Mouse (Mus musculus) intestine, embryonic 14.5 days (tissue): ENCODE results near the gene Gimap4. TPM values are rescaled to one million over a fixed set of nuclear protein-coding genes. Genes with fewer than 3 reads are reported as not detected.

Source experiments
- ATAC-seq: fragments of 200-750 bp; cut with Nextera tagmentation; replicated peaks from 2 replicates; pipeline ENCODE4 v1.8.0; 2017; ENCODE audit warnings: low read depth, moderate number of reproducible peaks, moderate TSS enrichment, moderate library complexity; ENCODE audit not compliant: low FRiP score, low TSS enrichment
- DNase-seq: peaks from one replicate; pipeline ENCODE4 v3.0.0-alpha.2; 2018; ENCODE audit warnings: low spot score
- H3K27ac ChIP-seq: fragments of 300-500 bp; sonication (generic); 2 replicates; pipeline ENCODE4 v1.5.1; 2014; ENCODE audit warnings: low read depth, mild to moderate bottlenecking, control low read depth
- H3K27me3 ChIP-seq: fragments of 300-500 bp; sonication (generic); replicated peaks from 2 replicates; pipeline ENCODE4 v1.6.1; 2014; ENCODE audit warnings: low read length, control low read depth; ENCODE audit not compliant: control insufficient read depth, insufficient read depth
- H3K36me3 ChIP-seq: fragments of 300-500 bp; sonication (generic); 2 replicates; pipeline ENCODE4 v1.6.1; 2014; ENCODE audit warnings: low read length, control low read depth; ENCODE audit not compliant: control insufficient read depth, insufficient read depth
- H3K4me1 ChIP-seq: fragments of 300-500 bp; sonication (generic); replicated peaks from 2 replicates; pipeline ENCODE4 v1.6.1; 2014; ENCODE audit warnings: low read length, control low read depth, mixed read lengths; ENCODE audit not compliant: control insufficient read depth, insufficient read depth
- H3K4me2 ChIP-seq: fragments of 300-500 bp; sonication (generic); 2 replicates; pipeline ENCODE4 v1.6.1; 2014; ENCODE audit warnings: low read length
- H3K4me3 ChIP-seq: fragments of 300-500 bp; sonication (generic); 2 replicates; pipeline ENCODE4 v1.5.1; 2014; ENCODE audit warnings: low read depth, low read length, control low read depth, mixed read lengths
- H3K9ac ChIP-seq: fragments of 300-500 bp; sonication (generic); 2 replicates; pipeline ENCODE4 v1.6.1; 2014; ENCODE audit warnings: mild to moderate bottlenecking, low read length
- H3K9me3 ChIP-seq: fragments of 300-500 bp; sonication (generic); 2 replicates; pipeline ENCODE4 v1.6.1; 2016; ENCODE audit warnings: low read length, control low read depth; ENCODE audit not compliant: control insufficient read depth
- WGBS: fragments of 180-500 bp; shearing (Covaris S2); extraction: QIAGEN DNeasy Blood & Tissue Kit; methylation state at CpG from one replicate; pipeline ENCODE4 v1.1.7; 2014; 5-methylcytosine and 5-hydroxymethylcytosine counted together
- polyA plus RNA-seq: library from polyadenylated mRNA; unstranded; fragments of >200 nt; fragmentation: Nextera tagmentation; extraction: Ambion mirVana; gene quantifications from 2 replicates; pipeline ENCODE4 v1.2.1, GENCODE M21; 2014

Gene Gimap4
- polyA plus RNA-seq, 1 experiment from 2014 or later = 18.3 TPM

GRCm38 (mm10) chr6:48685694-48686665 lies 1.6 kb downstream of the Gimap4 start:
- H3K36me3 ChIP-seq = no peaks in the 10 kb centered on the region
- H3K27ac ChIP-seq = no peak overlapping the region
- no peak for ATAC-seq
- H3K9me3 ChIP-seq = no peaks in the 10 kb centered on the region
- no peak overlapping the region for H3K4me3 ChIP-seq
- WGBS = 84% methylated on average over 7 of the region's 7 CpGs
- no peak overlapping the region for H3K9ac ChIP-seq
- H3K4me1 ChIP-seq = no peaks in the 10 kb centered on the region
- no peaks in the 10 kb centered on the region for H3K27me3 ChIP-seq
- peak; percentile 13 for DNase-seq
- H3K4me2 ChIP-seq = 0 out of 2 replicates have a peak overlapping the region, but pooled peaks have one; percentile 3

GRCm38 (mm10) chr6:48687077-48687476 lies 2.7 kb downstream of the Gimap4 start:
- H3K27me3 ChIP-seq = no peaks in the 10 kb centered on the region
- no peak overlapping the region for H3K9ac ChIP-seq
- no peak for ATAC-seq
- DNase-seq = no peak
- H3K27ac ChIP-seq = no peak overlapping the region
- whole genome bisulfite sequencing = 75% methylated on average over 2 of the region's 2 CpGs
- no peaks in the 10 kb centered on the region for H3K36me3 ChIP-seq
- H3K4me2 ChIP-seq = no peak overlapping the region
- H3K9me3 ChIP-seq = no peaks in the 10 kb centered on the region
- no peak overlapping the region for H3K4me3 ChIP-seq
- H3K4me1 ChIP-seq = no peaks in the 10 kb centered on the region

GRCm38 (mm10) chr6:48689320-48689719 lies 5.0 kb downstream of the Gimap4 start:
- WGBS = 87% methylated on average over 2 of the region's 2 CpGs
- ATAC-seq = no peak
- H3K4me3 ChIP-seq = no peak overlapping the region
- no peak overlapping the region for H3K9ac ChIP-seq
- no peak for DNase-seq
- H3K4me1 ChIP-seq = no peaks in the 10 kb centered on the region
- H3K27me3 ChIP-seq = no peaks in the 10 kb centered on the region
- H3K9me3 ChIP-seq = no peaks in the 10 kb centered on the region
- no peak overlapping the region for H3K27ac ChIP-seq
- H3K4me2 ChIP-seq = no peak overlapping the region
- no peaks in the 10 kb centered on the region for H3K36me3 ChIP-seq

GRCm38 (mm10) chr6:48692962-48693361 lies 8.6 kb downstream of the Gimap4 start:
- 81% methylated on average over 6 of the region's 6 CpGs for WGBS
- no peak overlapping the region for H3K4me3 ChIP-seq
- no peaks in the 10 kb centered on the region for H3K9me3 ChIP-seq
- no peak overlapping the region for H3K9ac ChIP-seq
- no peaks in the 10 kb centered on the region for H3K36me3 ChIP-seq
- peak; percentile 41 for DNase-seq
- H3K4me2 ChIP-seq = no peak overlapping the region
- no peaks in the 10 kb centered on the region for H3K27me3 ChIP-seq
- H3K4me1 ChIP-seq = no peaks in the 10 kb centered on the region
- no peak for ATAC-seq
- no peak overlapping the region for H3K27ac ChIP-seq

- ATAC-seq (no peak), DNase-seq (peak; percentile 49)
- H3K9me3 ChIP-seq = no peaks in the 10 kb centered on the region
- H3K9ac ChIP-seq = no peak overlapping the region
- no peak overlapping the region for H3K4me3 ChIP-seq
- WGBS = 79% methylated on average over 4 of the region's 4 CpGs
- H3K4me2 ChIP-seq = no peak overlapping the region
- H3K36me3 ChIP-seq = no peaks in the 10 kb centered on the region
- no peak overlapping the region for H3K27ac ChIP-seq
- H3K27me3 ChIP-seq = no peaks in the 10 kb centered on the region
- no peaks in the 10 kb centered on the region; the same call in 1 of the 2 replicates for H3K4me1 ChIP-seq
Observed at GRCm38 (mm10) chr6:48696830-48697554, 12.6 kb downstream of the Gimap4 start.

GRCm38 (mm10) chr6:48697555-48697930 lies 13.2 kb downstream of the Gimap4 start:
- Histone ChIP-seq H3K4me3 (no peak overlapping the region), H3K9me3 (no peaks in the 10 kb centered on the region), H3K4me2 (no peak overlapping the region), H3K36me3 (no peaks in the 10 kb centered on the region), H3K27me3 (no peaks in the 10 kb centered on the region), H3K27ac (no peak overlapping the region), H3K9ac (no peak overlapping the region), H3K4me1 (no peaks in the 10 kb centered on the region; the same call in 1 of the 2 replicates)
- ATAC-seq (no peak), DNase-seq (no peak)
- 42% methylated on average over 1 of the region's 1 CpGs for WGBS

GRCm38 (mm10) chr6:48698066-48698856 lies 13.9 kb downstream of the Gimap4 start:
- H3K4me1 ChIP-seq = no peaks in the 10 kb centered on the region; the same call in 1 of the 2 replicates
- WGBS = 87% methylated on average over 7 of the region's 7 CpGs
- ATAC-seq (no peak), DNase-seq (peak; percentile 43)
- H3K27ac ChIP-seq = no peak overlapping the region
- no peak overlapping the region for H3K4me3 ChIP-seq
- no peaks in the 10 kb centered on the region for H3K27me3 ChIP-seq
- H3K9me3 ChIP-seq = no peaks in the 10 kb centered on the region
- no peak overlapping the region for H3K4me2 ChIP-seq
- no peak overlapping the region for H3K9ac ChIP-seq
- H3K36me3 ChIP-seq = no peaks in the 10 kb centered on the region

GRCm38 (mm10) chr6:48698888-48699287 lies 14.5 kb downstream of the Gimap4 start:
- no peak overlapping the region for H3K9ac ChIP-seq
- H3K4me2 ChIP-seq = no peak overlapping the region
- H3K4me1 ChIP-seq = no peaks in the 10 kb centered on the region; the same call in 1 of the 2 replicates
- no peaks in the 10 kb centered on the region for H3K9me3 ChIP-seq
- no peak overlapping the region for H3K4me3 ChIP-seq
- H3K36me3 ChIP-seq = no peaks in the 10 kb centered on the region
- no peaks in the 10 kb centered on the region for H3K27me3 ChIP-seq
- DNase-seq (no peak), ATAC-seq (no peak)
- 81% methylated on average over 3 of the region's 3 CpGs for WGBS
- H3K27ac ChIP-seq = no peak overlapping the region
